Mouse (Mus musculus) heart, postnatal 36 days (tissue): ENCODE measurements around the gene Thsd7b. TPM values are rescaled to one million over a fixed set of nuclear protein-coding genes. Genes with fewer than 3 reads are reported as not detected.
"Not testable (repeated sequence)": the region's sequence is repeated elsewhere in the genome, so short reads cannot be mapped to it uniquely, and the experiment has no call there.

ENCODE experiments used
- DNase-seq, 2 experiments: peaks; one replicate each; pipeline ENCODE4 v3.0.0; 2021 to 2022
- intact Hi-C: fragments of 180-260 bp; cut with DNase I; formaldehyde crosslinking; loops from one replicate; pipeline ENCODE4 v1.15.1; 2025
- total RNA-seq, 2 experiments: library from RNA; stranded (reverse); gene quantifications; 2 replicates each; pipeline ENCODE4 v1.2.3; 2021

Thsd7b gene
- total RNA-seq, 2 experiments from 2014 or later, result 0.14 to 0.33 TPM

- intact Hi-C loops, result no loop called here
- DNase-seq, result no peak
These were observed 346.6 kb downstream of the Thsd7b start for GRCm38 (mm10) chr1:129619440-129620301.

- no peak for DNase-seq
- intact Hi-C loops, result no loop called here
These were observed 351.4 kb downstream of the Thsd7b start for GRCm38 (mm10) chr1:129624519-129624918.

DNA sequence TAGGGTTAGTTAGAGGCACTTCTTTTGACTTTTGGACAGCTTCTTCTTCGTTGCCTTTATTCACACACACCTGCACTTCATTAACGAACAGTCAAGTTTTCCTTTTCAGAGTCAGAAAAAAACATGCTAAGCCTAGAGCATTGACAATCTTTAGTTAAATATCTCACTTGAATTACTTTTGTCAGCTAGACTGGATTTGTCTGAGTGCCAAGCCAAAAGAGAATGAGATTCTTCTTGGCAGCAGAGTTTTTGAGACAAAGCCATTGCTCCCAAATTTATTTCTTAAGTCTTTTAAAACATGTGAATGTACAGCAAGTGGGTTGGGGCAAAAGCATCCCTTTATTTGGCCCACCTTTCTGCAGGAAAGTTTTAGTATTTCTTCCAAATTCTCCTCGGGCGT is 362.0 kb downstream of the Thsd7b start:
- no peak for DNase-seq
- intact Hi-C loops, result no loop called here

- no peak for DNase-seq
- intact Hi-C loops, result no loop called here
These were observed 371.3 kb downstream of the Thsd7b start for GRCm38 (mm10) chr1:129644252-129644861.

GRCm38 (mm10) chr1:129651448-129651847 is 378.3 kb downstream of the Thsd7b start:
- DNase-seq, intact Hi-C loops: not testable (repeated sequence)

DNA sequence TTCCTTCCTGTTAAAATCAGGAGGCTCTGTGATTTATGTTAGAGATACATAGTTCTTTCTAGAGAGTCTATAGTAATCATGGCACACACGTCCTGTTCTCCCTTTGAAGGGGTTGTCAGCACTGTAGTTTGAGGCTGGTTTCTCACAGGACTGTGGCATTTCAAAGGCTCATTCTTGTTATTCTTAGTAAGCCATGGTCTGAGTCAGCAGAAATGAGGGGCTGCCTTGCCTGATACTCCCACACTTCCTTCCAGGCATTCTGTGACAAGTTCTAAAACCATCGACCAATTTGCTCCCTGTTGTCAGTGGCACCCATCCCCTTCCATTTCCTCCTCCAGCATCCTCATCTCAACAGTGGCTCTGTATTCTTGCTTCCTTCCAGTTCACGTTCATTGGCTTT is 384.9 kb downstream of the Thsd7b start:
- DNase-seq, result no peak
- intact Hi-C loops, result no loop called here

- no peak for DNase-seq
- intact Hi-C loops, result no loop called here
These were observed 402.8 kb downstream of the Thsd7b start for GRCm38 (mm10) chr1:129675878-129676277.

GRCm38 (mm10) chr1:129678851-129679250 is 405.7 kb downstream of the Thsd7b start:
- intact Hi-C loops, result no loop called here
- DNase-seq, result no peak

DNA sequence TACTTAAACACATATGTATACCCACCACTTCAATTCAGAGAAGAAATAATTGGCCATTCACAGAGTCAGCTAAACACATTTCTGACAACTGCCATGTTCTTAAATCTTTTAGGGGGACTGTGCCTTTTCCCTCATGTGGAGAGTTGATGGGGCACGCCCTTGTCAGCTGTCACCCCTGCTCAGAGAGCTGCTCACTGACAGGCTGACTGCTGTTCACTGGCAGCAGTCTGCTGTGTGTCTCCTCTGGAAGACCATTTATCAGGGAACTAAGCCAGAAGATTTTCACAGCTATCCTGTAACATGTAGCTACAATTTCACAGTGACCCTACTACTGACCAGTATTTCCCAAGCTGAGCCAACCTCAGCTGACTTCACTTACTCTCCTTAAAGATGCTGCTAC is 432.6 kb downstream of the Thsd7b start:
- no peak for DNase-seq
- intact Hi-C loops, result no loop called here

GRCm38 (mm10) chr1:129712706-129713105 is 439.6 kb downstream of the Thsd7b start:
- DNase-seq, result no peak
- intact Hi-C loops, result no loop called here

GRCm38 (mm10) chr1:129713571-129713970 is 440.5 kb downstream of the Thsd7b start:
- no peak for DNase-seq
- intact Hi-C loops, result no loop called here

DNA sequence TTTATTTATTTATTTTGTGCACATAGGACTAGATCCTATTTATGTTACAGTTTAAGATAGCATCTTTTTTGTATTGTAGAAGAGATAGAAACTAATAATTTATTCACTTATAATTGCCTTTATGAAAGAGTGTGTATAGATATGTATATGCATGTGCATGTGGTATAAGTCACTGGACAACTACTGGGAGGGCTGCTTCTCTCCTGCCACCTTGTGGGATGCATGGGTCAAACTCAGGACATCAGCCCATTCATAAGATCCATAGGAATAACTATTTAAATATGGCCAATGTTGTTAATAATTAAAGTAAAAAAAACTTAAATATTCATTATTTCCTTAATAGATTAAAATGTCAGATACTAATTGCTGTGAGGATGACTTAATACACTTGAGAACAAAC is 446.5 kb downstream of the Thsd7b start:
- DNase-seq, result no peak
- intact Hi-C loops, result no loop called here

DNA sequence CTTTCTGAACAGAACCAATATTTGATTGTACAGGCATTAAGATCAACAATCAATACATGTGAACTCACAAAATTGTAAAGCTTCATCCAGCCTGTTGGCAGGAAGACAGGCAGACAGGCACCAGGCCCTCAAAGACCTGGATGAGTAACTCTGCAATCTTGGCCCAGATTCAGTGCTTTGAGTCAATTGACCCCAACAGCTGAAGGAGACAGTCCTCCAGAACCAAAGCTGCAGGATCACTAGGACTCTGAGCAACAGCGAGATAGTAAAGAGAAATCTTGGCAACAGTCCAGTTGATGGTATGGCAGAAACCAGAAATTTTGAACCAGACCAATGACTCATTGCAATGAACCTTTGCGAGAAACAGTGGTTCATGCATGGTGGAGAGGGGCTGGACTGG is 458.9 kb downstream of the Thsd7b start:
- intact Hi-C loops, result no loop called here
- no peak for DNase-seq

GRCm38 (mm10) chr1:129747595-129747994 is 474.5 kb downstream of the Thsd7b start:
- intact Hi-C loops, result no loop called here
- no peak for DNase-seq

DNA sequence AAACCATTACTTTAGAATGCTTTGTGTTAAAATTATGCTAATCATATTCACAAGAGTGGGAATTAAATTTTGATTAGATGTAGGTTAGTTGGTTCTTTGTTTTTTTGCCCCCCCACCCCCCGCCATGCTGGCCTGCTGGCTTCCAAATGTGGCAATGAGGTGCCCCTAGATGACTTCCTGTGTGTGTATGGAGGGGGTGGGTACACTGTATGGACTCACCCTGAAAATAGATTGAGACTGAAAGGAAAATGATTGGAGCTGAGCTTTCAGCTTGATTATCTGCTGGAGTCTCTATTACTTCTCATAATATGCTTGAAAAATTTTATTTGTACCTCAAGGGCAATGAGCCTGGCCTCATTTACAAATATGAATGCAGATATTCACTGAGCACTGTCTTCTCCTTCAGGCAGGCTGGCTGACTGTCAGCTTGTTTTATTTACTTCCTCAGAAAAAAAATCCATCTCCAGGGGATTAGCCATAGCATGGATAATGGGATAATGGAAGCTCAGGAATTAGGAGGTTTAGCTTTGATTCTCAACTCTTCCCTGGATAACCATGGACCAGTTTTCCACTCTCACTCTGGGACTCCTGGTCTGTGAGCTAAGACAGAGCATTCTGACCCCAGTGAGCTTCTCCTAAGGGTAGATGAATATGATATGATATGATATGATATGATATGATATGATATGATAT is 483.6 kb downstream of the Thsd7b start:
- intact Hi-C loops, result no loop called here
- DNase-seq, result no peak

DNA sequence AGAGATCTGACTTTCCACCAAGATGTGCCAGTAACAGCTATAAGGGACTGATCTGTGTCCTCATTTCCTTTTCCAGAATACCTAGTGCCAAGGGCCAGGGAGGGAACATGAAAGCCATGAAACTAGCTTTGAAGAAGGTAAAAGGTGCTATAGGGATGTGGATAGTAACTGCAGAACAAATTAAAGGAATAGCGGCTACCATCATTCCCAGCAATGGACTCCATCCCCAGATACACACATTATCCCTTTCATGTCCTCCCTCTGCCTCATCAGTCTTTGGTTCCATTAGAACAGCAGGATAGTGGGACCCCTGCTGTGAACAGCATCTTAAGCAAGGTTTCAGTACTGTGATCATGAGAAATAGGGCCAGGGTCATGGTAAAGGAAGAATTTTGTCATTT is 485.9 kb downstream of the Thsd7b start:
- intact Hi-C loops, result no loop called here
- DNase-seq, result no peak

DNA sequence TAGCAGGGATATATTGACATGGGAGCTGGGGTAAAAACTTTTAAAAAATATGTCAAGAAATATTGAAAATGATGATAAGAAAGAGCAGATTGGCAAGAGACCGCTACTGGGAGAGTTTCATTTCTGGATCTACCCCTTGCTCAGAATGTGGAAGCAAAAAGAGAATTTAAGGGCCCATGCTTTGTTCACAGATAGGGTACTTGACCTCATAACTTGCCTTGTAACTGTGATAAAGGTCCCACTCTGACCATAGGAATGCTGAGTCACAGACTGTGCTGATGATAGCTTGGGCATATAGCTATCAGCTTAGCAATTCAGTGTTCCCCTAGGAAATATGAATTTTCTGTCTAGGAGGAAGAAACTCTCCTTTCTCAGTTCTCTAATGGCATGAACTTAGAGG is 488.1 kb downstream of the Thsd7b start:
- intact Hi-C loops, result no loop called here
- no peak for DNase-seq

DNA sequence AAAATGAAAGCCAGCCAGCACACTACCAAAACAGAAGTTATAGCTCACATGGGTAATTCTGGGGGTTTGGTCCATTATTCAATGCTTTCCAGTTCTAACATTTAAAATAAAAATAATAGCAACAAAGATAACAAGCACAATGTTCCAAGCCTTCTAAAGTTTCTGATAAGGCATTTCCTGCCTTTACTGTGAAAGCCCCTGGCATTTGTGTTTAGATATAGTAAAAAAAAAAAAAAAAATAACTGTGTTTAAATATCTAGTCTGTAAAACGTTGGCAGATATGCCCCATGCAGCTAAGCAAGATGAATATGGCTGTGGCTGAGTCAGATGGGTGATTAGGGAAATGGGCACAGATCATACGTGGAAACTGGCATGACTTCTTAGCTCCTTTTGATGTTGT is 491.6 kb downstream of the Thsd7b start:
- intact Hi-C loops, result no loop called here
- DNase-seq, result no peak

DNA sequence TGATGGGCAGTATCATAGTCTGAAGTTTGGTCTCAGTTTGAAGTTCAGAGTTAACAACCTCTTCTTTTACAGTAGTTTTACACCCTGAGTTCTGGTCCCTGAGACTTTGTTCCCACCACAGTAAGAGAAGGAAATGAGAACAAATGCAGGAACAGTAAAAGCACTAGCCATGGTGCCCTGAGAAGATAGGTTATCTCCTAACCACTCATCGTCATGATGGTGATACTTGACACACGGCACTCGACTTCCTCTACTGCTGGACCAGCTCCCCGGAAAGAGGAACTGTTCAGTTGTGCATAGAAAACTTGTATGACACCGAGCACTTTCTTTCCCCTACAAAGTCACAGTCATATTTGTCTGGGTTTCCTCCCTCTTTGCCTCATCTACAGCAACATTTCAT is 504.0 kb downstream of the Thsd7b start:
- no peak for DNase-seq
- intact Hi-C loops, result no loop called here

GRCm38 (mm10) chr1:129779506-129779905 is 506.4 kb downstream of the Thsd7b start:
- intact Hi-C loops, result no loop called here
- no peak for DNase-seq

DNA sequence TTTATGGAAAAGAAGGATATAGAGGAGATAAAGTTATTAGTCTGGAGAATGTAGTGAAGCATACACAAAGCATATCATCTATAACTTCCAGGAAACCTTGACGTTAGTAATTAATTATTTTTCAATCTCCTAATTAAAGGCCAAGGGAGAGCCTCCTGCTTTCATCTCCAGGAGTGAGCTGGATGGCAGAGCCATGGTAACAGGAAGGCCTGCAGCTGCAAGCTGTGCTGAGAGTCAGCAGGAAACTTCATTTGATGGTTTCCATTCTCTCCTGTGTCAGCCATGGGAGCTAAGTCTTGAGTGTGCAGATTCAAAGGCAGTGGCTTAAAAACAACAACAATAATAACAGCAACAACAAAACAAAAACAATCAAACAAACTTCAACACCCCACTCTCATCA is 507.5 kb downstream of the Thsd7b start:
- DNase-seq, result no peak
- intact Hi-C loops, result no loop called here

DNA sequence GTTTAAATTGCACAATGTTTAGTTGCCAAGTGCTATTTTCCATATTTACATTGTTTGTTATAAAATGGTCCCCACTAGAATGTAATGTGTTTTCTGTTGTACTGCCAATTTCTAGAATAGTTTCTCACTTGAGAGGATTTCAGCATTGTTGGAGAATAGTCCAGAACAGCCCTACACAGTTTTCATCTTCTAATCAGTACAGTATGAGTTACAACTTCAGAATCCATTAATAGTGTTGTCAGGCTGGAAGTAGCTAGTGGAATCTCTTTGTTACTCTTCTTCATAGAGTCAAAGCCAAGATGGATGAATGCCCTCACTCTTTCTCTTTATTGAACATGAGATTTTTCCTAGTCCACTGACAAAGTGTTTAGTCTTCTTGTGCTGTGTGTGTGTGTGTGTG is 525.4 kb downstream of the Thsd7b start:
- intact Hi-C loops, result no loop called here
- no peak for DNase-seq
